Mouse (Mus musculus): Measurements from ENCODE around the gene Nudt9.

DNA sequence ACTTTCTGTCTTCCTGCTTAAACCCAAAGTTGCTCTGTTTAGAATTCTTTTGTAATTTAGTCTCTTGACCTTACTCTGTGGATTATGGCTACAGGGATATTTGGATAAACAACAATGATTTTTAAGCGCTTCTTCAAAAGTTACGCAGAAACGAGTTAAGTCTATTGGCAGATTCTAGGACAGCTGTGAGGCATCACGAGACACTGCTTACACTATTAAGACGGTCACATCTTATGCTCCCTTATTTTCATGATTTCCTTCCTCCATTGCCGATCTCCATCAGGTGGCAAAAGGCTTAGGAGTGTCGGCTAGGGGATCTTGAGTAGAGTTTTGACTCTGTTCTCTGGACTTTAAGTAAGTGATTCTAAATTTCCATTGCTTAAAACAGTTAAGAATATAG, 35.8 kb upstream of the Nudt9 start:
- no peak for TF ChIP-seq EP300 (optimal IDR thresholded peaks at IDR 0.05)
- no peak for TF ChIP-seq CTCF (IDR thresholded peaks at IDR 0.05; ENCODE audit: low read depth)

Data from stomach, postnatal 0 days (tissue).